Mouse (Mus musculus) gastrocnemius, postnatal 4 days (tissue): Measurements from ENCODE around the gene Pi4k2b. TPM values are rescaled to one million over a fixed set of nuclear protein-coding genes. Genes with fewer than 3 reads are reported as not detected.
"Not testable (repeated sequence)": the region's sequence is repeated elsewhere in the genome, so short reads cannot be mapped to it uniquely, and the experiment has no call there.

Experiments used
- DNase-seq, 2 experiments: peaks; one replicate each; pipeline ENCODE4 v3.0.0; 2021 to 2022; ENCODE audit warnings: low spot score in 2 of 2, mixed read lengths in 2 of 2
- total RNA-seq, 2 experiments: library from RNA; stranded (reverse); gene quantifications; 2 replicates each; pipeline ENCODE4 v1.2.3; 2021

The Pi4k2b gene
- total RNA-seq, 2 experiments from 2014 or later = 7.8 to 8.1 TPM

DNA sequence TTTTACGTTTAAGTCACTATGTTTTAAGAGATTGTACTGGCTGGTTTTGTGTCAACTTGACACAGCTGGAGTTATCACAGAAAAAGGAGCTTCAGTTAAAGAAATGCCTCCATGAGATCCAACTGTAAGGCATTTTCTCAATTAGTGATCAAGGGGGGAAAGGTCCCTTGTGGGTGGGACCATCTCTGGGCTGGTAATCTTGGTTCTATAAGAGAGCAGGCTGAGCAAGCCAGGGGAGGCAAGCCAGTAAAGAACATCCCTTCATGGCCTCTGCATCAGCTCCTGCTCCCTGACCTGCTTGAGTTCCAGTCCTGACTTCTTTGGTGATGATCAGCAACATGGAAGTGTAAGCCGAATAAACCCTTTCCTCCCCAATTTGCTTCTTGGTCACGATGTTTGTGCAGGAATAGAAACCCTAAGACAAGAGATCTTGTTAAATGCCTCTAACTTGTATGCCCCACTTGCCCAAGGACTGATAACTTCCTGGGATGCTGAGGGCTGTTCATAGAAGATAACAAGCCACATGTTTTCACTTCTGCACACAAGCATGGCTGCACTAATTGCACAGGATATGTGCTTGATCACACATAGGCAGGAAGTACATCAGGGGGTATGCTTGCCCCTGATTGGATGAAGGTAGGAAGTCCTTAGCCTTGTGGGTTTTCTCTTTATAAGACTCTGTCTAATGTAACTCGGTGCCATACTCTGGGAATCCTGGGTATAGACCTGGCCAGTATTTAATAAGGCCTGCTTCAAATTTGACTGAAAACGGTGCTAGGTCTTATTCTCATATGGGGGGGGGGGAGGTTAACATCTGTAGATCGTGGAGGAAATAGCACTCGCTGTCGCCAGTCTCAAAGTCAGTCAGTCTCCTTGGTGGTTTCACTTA, 35.3 kb downstream of the Pi4k2b start:
- DNase-seq = not testable (repeated sequence)

DNA sequence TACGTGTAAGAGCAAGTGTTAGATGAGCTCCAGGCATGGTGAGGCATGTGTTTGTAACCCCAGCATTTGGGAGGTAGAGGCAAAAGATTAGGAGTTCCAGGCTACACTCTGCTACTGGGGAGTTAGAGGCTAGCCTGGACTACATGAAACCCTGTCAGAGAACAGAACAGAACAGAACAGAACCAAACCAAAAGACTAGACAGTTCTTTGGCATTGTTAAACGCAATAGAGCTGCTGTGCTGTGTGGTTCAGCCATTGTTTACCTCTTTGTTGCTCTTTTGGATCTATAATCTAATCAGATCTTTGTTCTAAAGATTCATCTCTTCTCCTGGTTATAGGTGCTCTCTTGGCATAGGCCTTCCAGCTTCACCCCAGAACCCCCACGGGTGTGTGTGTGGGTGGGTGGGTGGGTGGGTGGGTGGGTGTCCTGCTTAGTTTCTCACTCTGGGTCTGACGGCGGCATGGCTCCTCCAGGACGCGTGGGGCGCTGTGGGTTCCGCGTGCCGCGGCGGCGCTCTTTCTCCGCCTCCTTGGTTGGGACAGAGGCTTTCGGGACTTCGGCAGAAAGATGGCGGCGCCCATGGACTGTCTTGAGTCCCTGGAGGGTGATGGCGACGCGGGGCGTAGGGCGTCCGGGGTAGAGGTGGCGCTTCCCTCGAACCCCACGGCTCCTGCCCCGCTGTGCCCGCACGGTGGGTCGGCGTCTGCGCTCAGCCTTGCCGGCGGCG, 41.3 kb downstream of the Pi4k2b start:
- DNase-seq = peak; percentile 73 to 83

DNA sequence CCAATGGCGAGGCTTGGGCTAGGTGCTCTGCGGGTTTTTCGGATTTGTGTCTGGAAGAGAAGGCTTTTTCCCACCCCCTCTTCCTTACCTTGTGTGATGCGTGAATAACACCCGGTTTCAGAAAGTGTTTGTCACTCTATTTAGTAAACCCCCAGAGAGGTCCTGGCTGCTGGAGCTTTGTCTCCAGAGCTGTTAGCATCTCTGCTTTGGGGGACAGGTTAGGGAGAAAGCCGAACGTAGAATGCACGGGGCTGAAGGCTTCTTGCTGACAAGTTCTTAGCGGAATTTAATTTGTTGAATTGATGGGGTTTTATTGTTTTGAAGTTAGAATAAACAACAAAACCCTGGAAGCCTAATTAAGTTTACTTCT, 41.9 kb downstream of the Pi4k2b start:
- DNase-seq = peak in 1 of 2 experiments; percentile 13

DNA sequence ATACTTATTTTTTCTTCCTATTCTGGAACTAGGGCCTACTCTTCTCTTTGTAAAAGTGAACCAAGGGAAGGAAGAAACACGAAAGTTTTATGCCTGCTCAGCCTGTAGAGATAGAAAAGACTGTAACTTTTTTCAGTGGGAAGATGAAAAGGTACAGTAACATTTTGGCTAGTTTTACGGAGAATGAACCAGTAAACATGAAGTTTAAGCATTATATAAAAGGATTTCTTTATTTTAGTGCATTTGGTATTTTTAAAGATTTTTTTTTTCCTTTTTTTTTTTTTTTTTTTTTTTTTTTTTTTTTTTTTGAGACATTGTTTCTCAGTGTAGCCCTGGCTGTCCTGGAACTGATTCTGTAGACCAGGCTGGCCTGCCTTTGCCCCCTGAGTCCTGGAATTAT, 42.6 kb downstream of the Pi4k2b start:
- no peak for DNase-seq

DNA sequence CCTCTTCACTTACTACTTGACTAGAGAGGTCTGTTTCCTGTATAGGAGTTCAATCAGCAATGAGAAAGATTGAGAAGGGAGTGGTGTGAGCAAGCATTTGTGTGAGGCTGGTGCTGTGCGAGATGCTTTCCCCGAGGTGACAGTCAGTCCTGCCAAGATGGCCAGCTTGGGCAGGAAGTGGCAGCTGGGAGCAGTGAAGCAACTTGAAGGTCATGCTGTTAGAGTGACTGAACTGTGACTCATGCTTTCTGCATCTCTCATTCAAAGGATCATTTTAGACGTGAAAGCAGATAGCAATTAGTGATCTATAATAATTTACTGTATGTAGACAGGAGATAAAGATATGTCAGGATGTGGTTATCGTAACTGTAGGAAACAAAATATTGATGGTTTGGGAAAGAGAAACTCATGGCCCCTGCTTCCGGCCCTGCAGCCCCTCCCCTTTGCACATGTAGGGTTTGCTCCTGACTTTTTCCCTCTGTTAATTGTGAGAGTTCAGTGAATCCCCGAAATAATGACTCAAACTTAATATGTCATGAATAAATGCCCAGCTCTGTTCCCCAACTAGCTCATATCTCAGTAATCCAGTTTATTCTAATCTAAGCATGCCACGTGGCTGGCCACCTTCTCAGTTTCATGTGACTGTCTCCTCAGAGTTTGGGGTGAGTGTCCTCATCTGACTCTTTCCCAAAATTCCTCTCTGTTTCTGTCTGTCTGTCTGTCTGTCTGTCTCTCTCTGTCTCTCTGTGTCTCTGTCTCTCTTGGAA, 45.4 kb downstream of the Pi4k2b start:
- no peak for DNase-seq

DNA sequence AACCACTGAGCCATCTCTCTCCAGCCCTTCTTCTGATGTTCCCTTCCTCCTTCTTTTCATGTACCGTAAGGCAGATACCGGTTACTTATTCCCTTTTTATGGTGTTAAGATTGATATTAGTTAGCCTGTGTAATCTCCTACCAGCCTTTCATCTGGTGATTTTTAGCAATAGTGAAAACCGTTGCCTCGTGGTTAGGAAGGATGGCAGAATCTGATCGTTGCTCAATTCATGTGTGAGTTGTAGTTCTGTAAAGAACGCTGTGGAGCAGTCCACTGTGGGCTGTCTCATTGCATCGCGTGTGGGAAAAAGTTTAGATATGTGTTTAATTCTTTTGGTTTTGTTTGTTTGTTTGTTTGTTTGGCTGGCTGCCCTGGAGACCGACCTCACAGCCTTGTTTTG, 51.9 kb downstream of the Pi4k2b start:
- DNase-seq = no peak

DNA sequence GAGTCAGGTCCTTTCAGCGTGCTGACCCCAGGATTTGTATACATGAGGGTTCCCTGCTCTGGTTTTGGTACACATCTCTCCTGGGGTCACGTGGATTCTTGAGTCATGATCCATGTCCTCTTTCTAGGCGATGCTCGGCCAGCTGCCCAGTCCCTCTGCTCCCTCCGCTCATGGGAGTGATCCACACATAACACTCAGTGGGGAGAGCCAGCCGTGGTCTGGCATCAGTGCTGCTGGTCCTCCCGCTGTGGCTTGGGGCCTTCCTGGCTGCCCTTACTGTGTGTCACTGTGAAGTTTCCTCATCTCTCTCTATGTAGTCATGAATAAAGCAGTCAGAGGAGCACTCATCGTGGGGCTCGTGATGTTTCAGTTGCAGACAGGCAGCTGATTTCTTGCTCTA, 52.7 kb downstream of the Pi4k2b start:
- DNase-seq = no peak

DNA sequence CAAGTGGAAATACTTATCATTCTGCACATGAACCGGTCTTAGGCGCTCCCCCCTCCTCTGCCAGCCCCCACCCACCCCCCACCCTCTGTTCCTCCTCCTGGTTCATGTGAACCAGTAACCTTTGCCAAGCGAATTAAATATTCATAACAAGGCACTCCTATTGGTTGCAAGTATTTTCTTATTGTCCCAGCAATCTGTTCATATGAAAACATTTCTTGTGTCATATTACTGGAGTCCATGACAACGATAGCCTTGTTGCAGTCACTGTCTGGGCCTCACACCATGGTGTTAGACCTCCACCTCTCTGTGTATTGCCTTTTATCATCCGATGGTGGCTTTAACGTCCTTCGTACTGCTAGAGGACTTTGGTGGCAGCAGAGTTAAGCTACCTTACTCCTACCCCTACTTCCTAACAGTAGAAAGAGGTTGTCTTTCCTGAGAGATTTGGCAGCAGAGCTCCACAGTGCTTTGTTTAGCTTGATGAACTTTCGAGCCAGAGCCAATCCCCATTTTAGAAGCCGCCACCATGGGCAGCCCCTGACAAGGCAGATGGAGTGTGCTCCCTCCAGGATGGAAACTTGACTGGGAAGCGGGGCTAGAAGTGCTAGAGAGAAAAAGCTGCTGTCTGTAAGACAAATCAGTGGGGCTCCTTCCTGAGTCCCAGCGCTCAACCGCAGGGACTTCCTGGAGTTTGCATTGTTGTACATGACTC, 58.1 kb downstream of the Pi4k2b start:
- DNase-seq = no peak

DNA sequence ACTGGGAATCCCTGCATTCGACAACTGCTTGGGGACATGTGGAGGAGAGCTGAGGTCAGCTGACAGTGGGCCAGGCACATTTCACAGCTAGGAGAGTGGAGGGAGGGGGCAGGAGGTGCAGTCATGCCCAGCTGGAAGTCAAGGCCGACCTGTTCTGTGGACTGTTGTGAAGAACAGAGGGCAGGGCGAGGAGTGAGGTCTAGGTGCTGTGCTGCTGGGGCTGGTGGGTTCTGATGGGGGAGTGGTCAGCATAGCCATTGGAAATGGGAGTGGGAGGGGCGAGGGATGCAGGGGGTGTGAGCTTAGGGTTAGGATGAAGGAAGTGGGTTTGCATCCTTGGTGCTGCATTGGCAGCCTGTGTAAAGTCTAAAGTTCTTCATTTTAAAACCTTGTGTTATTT, 64.4 kb downstream of the Pi4k2b start:
- no peak for DNase-seq

DNA sequence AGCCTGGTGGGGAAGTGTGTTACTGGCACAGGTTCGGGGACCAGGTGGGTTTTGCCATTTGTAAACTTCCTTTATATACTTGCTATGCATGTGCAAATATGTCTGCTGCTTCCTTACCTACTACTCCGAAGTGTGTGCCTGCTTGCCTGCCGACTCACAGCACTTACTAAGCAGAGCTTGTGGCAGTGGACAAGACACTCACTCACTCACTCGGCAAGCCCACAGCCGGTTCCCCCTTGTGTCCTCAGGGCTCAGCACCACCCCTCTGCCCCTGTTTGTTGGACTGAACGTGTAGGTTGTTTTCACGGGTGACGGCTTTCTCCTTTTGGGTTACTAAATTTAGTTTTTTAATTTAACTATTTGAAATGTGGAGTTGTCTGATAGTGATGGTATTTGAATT, 65.0 kb downstream of the Pi4k2b start:
- no peak for DNase-seq

DNA sequence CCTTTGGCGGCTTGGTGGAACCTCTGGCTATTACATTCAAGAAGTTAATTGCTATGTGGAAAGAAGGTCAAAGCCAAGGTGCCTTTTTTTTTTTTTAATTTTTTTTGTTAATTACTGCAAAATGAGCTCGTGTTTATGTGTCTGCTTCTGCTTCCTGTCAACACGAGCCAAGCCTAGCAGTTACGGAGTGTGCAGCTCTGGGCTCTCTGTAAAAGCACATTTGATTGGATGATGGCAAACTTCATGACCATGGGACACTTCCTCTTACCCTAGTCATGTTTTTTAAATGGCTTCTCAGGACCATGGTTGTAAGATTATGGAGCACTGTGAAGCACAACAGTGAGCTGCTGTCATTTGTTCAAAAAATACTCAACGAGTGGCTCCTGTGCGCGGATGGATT, 65.7 kb downstream of the Pi4k2b start:
- DNase-seq = no peak

DNA sequence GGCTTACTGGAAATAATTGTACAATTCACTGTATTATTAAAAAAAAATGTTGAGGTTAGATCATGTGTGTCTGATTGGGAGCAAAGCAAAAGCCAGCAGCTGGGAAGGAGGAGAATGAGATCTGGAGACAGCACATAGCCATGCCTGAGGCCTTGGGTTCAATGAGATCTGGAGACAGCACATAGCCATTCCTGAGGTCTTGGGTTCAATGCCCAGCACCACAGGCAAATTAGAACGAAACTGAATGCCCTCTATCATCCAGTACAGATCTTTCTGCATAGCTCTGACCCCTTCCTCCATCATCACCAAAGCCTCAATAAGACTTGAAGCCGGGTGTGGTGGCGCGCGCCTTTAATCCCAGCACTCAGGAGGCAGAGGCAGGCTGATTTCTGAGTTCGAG, 69.1 kb downstream of the Pi4k2b start:
- no peak for DNase-seq

DNA sequence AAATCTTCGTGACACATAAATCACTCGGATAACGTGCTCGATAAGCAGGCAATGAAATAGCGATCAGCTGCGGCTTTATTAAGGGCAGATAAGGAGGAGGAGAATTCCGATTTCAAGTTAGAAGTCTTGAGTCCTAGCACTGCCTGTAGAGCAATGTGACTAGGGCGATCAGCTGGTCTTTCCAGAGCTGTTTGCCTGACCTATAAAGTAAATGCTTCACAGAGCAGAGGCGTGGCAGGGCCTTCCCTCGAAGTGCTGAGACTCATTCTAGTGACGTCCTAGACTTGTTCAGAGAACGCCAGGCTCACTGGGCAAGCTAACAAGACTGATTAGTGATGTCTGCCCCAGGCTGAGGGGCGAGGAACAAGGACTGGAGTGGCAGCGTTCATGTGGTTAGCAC, 69.7 kb downstream of the Pi4k2b start:
- DNase-seq = no peak

DNA sequence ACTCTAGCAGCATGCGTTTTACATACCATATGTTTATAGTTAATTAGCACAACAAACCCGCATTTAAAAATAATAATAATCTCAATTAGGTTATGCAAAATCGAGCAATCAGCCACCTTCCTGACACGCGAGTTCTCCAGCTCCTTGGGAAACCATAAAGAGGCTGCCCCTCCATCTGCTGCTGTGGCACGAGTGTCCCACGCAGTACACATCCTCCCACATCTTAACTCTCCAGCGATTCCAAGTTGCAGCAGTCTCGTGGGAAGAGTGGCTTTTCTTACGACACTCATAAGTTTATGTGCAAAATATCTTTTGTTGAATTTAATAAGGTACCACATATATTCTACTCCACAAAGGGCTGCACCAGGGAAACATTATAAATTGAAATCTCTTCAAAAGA, 71.1 kb downstream of the Pi4k2b start:
- no peak for DNase-seq

DNA sequence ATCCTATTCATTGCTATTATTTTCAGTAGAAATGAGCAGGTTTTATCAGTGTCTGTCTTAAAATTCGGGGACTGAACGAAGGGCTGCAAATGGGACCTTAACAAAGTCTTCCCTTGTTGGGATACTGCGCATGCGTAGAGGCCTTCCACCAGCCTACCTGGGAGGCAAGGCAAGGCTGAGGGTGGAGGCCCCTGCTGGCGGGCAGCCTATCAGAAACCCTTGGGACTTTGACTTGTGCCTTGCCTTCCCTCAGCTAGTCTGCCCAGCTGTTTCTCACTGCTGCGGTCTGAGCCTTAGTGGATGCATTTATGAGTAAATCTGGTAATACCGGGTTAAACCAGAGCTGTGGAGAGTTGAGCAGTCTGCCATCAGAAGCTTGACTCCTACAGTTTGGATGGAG, 71.9 kb downstream of the Pi4k2b start:
- no peak for DNase-seq

DNA sequence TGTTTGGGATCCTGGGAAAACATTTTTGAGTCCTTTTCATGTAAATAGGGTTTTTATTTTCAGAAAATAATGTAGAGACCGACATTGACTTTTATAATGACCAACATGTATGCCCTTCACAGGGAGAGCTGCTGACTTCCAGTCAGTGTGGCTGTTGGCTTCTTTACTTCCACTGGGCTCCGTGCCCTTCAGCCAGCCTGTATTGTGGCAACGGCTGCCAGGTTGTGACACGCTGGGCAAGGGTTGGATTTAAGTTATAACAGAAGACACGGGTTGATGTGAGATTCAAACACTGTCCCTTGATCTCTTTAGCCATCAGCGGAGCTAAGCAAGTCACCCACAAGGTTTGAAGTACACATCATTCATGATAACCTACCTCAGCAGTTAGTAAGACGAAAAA, 77.3 kb downstream of the Pi4k2b start:
- no peak for DNase-seq

Other genes starting within 250 kb of the Pi4k2b start
- 10 to 100 TPM in 1 of 2 experiments, 1 to 10 TPM in 1; 8.7 to 10.6 TPM for gene Lgi2, start 175.1 kb upstream of the Pi4k2b start, total RNA-seq
- 1 to 10 TPM; 7.5 TPM for gene Sepsecs, start 71.9 kb upstream of the Pi4k2b start, total RNA-seq
- gene Zcchc4, start 33.8 kb downstream of the Pi4k2b start, total RNA-seq = 1 to 10 TPM; 7.9 to 9.5 TPM
- gene Anapc4, start 92.4 kb downstream of the Pi4k2b start, total RNA-seq = 10 to 100 TPM; 61.2 to 70.6 TPM